Mouse (Mus musculus): ENCODE data around the gene Csrnp1. TPM values are rescaled to one million over a fixed set of nuclear protein-coding genes. Genes with fewer than 3 reads are reported as not detected.

Gene Csrnp1
- polyA plus RNA-seq, 1 experiment from 2014 or later = 1.9 TPM

GRCm38 (mm10) chr9:119981183-119982179 lies 3.0 kb downstream of the Csrnp1 start:
- Histone ChIP-seq H3K27me3 (ENCODE audit: control insufficient read depth, insufficient read depth, low read length) (no peaks in the 10 kb centered on the region), H3K36me3 (ENCODE audit: control insufficient read depth, insufficient read depth, low read length) (no peaks in the 10 kb centered on the region), H3K4me1 (ENCODE audit: control insufficient read depth, insufficient read depth, low read length) (peaks cover 60% of the 10 kb centered on the region), H3K9me3 (ENCODE audit: control insufficient read depth, low read length) (no peaks in the 10 kb centered on the region), H3K9ac (ENCODE audit: low read depth, low read length) (peak overlapping the region; percentile 51), H3K4me3 (ENCODE audit: low read length) (peak overlapping the region; percentile 68), H3K27ac (ENCODE audit: low read depth, low read length) (peak overlapping the region; percentile 94), H3K4me2 (replicated peaks; ENCODE audit: low read depth, low read length) (peak overlapping the region; percentile 87)
- peak; percentile 30 for ATAC-seq (ENCODE audit: low FRiP score, low TSS enrichment)
- 2% methylated on average over 16 of the region's 16 CpGs for WGBS

DNA sequence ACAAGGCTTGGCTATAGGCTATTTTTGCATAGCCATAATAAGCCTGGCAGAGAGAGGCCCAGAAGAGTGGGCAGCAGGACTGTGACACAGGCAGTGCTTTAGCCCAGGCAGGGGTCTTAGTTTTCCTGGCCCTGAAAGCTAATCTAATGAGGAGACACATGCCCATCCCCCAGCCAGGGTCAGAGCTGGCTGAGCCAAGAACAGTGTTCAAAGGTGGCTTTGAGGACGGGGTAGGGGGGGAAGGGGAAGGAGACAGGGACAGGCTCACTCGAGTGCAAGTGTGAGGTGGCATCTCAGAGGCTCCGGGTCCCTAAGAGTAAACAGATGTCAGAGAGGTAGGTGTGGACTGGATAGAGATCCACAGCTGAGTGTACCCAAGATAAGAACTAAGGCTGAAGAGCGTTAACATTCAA lies 3.7 kb downstream of the Csrnp1 start:
- ATAC-seq (ENCODE audit: low FRiP score, low TSS enrichment) = no peak
- Histone ChIP-seq H3K27me3 (ENCODE audit: control insufficient read depth, insufficient read depth, low read length) (no peaks in the 10 kb centered on the region), H3K9ac (ENCODE audit: low read depth, low read length) (peak overlapping the region; percentile 51; the same call in 1 of the 2 replicates), H3K36me3 (ENCODE audit: control insufficient read depth, insufficient read depth, low read length) (no peaks in the 10 kb centered on the region), H3K4me2 (replicated peaks; ENCODE audit: low read depth, low read length) (peak overlapping the region; percentile 87), H3K9me3 (ENCODE audit: control insufficient read depth, low read length) (no peaks in the 10 kb centered on the region), H3K4me3 (ENCODE audit: low read length) (peak overlapping the region; percentile 68; the same call in 1 of the 2 replicates), H3K4me1 (ENCODE audit: control insufficient read depth, insufficient read depth, low read length) (peaks cover 61% of the 10 kb centered on the region), H3K27ac (ENCODE audit: low read depth, low read length) (peak overlapping the region; percentile 94)
- WGBS = 6% methylated on average over 4 of the region's 4 CpGs

- WGBS = 63% methylated on average over 2 of the region's 2 CpGs
- Histone ChIP-seq H3K4me1 (ENCODE audit: control insufficient read depth, insufficient read depth, low read length) (peaks cover 59% of the 10 kb centered on the region), H3K36me3 (ENCODE audit: control insufficient read depth, insufficient read depth, low read length) (0 out of 2 replicates have a peak, but pooled peaks cover 4% of the 10 kb centered on the region), H3K9ac (ENCODE audit: low read depth, low read length) (no peak overlapping the region), H3K27ac (ENCODE audit: low read depth, low read length) (no peak overlapping the region), H3K9me3 (ENCODE audit: control insufficient read depth, low read length) (no peaks in the 10 kb centered on the region), H3K4me2 (replicated peaks; ENCODE audit: low read depth, low read length) (no peak overlapping the region), H3K27me3 (ENCODE audit: control insufficient read depth, insufficient read depth, low read length) (no peaks in the 10 kb centered on the region), H3K4me3 (ENCODE audit: low read length) (no peak overlapping the region)
- no peak for ATAC-seq (ENCODE audit: low FRiP score, low TSS enrichment)
Measured at GRCm38 (mm10) chr9:119979749-119980148, 4.7 kb downstream of the Csrnp1 start.

DNA sequence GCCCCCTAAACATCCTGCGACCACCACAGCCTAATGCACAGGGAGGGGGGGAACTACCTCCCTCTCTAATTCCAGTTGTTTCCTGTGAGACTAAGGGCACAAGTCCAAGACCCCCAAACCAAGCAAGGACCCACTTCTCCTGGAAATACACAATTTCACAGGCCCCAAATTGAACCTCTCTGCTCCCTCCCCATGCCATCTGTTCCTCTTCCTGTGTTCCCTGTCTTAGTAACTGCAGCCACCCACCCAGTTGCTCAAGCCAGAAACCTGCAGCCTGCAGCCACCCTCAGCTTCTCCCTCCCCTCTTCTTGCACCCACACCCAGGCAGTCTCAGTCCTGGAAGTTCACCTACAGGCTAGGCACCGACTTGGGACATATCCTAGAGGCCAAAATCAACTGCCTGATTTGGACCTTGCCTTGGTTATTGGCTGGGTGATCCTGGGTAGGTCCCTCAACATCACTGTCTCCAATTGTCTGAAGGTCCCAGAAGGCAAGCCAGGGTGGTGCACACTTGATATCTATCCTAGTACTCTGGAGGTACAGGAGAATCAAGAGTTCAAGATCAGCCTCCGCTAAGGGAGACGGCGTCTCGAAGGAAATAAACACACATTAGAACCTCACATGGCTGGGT lies 5.5 kb downstream of the Csrnp1 start:
- no peaks in the 10 kb centered on the region for H3K9me3 ChIP-seq (ENCODE audit: control insufficient read depth, low read length)
- WGBS = 78% methylated on average over 6 of the region's 6 CpGs
- H3K27me3 ChIP-seq (ENCODE audit: control insufficient read depth, insufficient read depth, low read length) = no peaks in the 10 kb centered on the region
- no peak overlapping the region for H3K27ac ChIP-seq (ENCODE audit: low read depth, low read length)
- H3K9ac ChIP-seq (ENCODE audit: low read depth, low read length) = no peak overlapping the region
- H3K4me1 ChIP-seq (ENCODE audit: control insufficient read depth, insufficient read depth, low read length) = peaks cover 52% of the 10 kb centered on the region
- H3K4me2 ChIP-seq (replicated peaks; ENCODE audit: low read depth, low read length) = no peak overlapping the region
- ATAC-seq (ENCODE audit: low FRiP score, low TSS enrichment) = no peak
- peaks cover 9% of the 10 kb centered on the region; the same call in 1 of the 2 replicates for H3K36me3 ChIP-seq (ENCODE audit: control insufficient read depth, insufficient read depth, low read length)
- H3K4me3 ChIP-seq (ENCODE audit: low read length) = no peak overlapping the region

GRCm38 (mm10) chr9:119978151-119978810 lies 6.2 kb downstream of the Csrnp1 start:
- Histone ChIP-seq H3K9me3 (ENCODE audit: control insufficient read depth, low read length) (no peaks in the 10 kb centered on the region), H3K4me2 (replicated peaks; ENCODE audit: low read depth, low read length) (peak overlapping the region; percentile 4; the same call in 1 of the 2 replicates), H3K36me3 (ENCODE audit: control insufficient read depth, insufficient read depth, low read length) (peaks cover 16% of the 10 kb centered on the region), H3K27me3 (ENCODE audit: control insufficient read depth, insufficient read depth, low read length) (no peaks in the 10 kb centered on the region), H3K4me1 (ENCODE audit: control insufficient read depth, insufficient read depth, low read length) (peaks cover 52% of the 10 kb centered on the region), H3K4me3 (ENCODE audit: low read length) (no peak overlapping the region), H3K9ac (ENCODE audit: low read depth, low read length) (no peak overlapping the region), H3K27ac (ENCODE audit: low read depth, low read length) (peak overlapping the region; percentile 24; the same call in 1 of the 2 replicates)
- WGBS = 33% methylated on average over 9 of the region's 9 CpGs
- no peak for ATAC-seq (ENCODE audit: low FRiP score, low TSS enrichment)

DNA sequence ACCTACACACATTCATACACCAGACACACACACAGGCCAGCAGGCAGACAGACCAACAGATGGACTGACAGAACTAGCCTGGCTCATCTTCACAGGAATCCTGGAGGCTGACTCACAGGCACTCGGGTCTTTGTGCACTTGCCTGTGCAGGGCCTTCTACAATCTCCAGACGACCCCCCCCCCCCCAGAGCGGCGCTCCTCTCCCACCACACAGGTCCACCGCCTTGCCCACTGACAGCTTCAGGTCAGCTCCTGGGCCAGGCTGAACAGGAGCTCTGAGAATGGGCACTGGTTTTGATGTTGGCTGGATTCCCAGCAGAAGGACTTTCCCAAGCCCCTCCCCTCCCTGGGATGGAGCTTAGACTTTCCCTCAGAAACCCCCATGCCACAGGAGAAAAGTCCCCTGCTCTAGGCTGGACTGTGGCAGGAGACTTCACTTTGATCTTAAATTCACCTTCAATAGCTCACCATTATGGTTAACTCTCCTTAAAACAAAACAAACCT lies 6.8 kb downstream of the Csrnp1 start:
- peaks cover 22% of the 10 kb centered on the region for H3K36me3 ChIP-seq (ENCODE audit: control insufficient read depth, insufficient read depth, low read length)
- no peak overlapping the region for H3K4me3 ChIP-seq (ENCODE audit: low read length)
- H3K27ac ChIP-seq (ENCODE audit: low read depth, low read length) = peak overlapping the region; percentile 24; the same call in 1 of the 2 replicates
- H3K9me3 ChIP-seq (ENCODE audit: control insufficient read depth, low read length) = no peaks in the 10 kb centered on the region
- no peak for ATAC-seq (ENCODE audit: low FRiP score, low TSS enrichment)
- H3K9ac ChIP-seq (ENCODE audit: low read depth, low read length) = no peak overlapping the region
- H3K4me2 ChIP-seq (replicated peaks; ENCODE audit: low read depth, low read length) = peak overlapping the region; percentile 4; the same call in 1 of the 2 replicates
- H3K4me1 ChIP-seq (ENCODE audit: control insufficient read depth, insufficient read depth, low read length) = peaks cover 51% of the 10 kb centered on the region
- 23% methylated on average over 4 of the region's 5 CpGs for WGBS
- no peaks in the 10 kb centered on the region for H3K27me3 ChIP-seq (ENCODE audit: control insufficient read depth, insufficient read depth, low read length)

- ATAC-seq (ENCODE audit: low FRiP score, low TSS enrichment) = no peak
- Histone ChIP-seq H3K4me1 (ENCODE audit: control insufficient read depth, insufficient read depth, low read length) (peaks cover 44% of the 10 kb centered on the region), H3K9ac (ENCODE audit: low read depth, low read length) (0 out of 2 replicates have a peak overlapping the region, but pooled peaks have one; percentile 23), H3K36me3 (ENCODE audit: control insufficient read depth, insufficient read depth, low read length) (peaks cover 27% of the 10 kb centered on the region), H3K4me3 (ENCODE audit: low read length) (no peak overlapping the region), H3K9me3 (ENCODE audit: control insufficient read depth, low read length) (no peaks in the 10 kb centered on the region), H3K27ac (ENCODE audit: low read depth, low read length) (no peak overlapping the region), H3K4me2 (replicated peaks; ENCODE audit: low read depth, low read length) (peak overlapping the region; percentile 15; the same call in 1 of the 2 replicates), H3K27me3 (ENCODE audit: control insufficient read depth, insufficient read depth, low read length) (no peaks in the 10 kb centered on the region)
- WGBS = 26% methylated on average over 17 of the region's 17 CpGs
Measured at GRCm38 (mm10) chr9:119976704-119977556, 7.5 kb downstream of the Csrnp1 start.

- Histone ChIP-seq H3K4me3 (ENCODE audit: low read length) (no peak overlapping the region), H3K4me2 (replicated peaks; ENCODE audit: low read depth, low read length) (no peak overlapping the region), H3K9ac (ENCODE audit: low read depth, low read length) (no peak overlapping the region), H3K4me1 (ENCODE audit: control insufficient read depth, insufficient read depth, low read length) (peaks cover 33% of the 10 kb centered on the region), H3K36me3 (ENCODE audit: control insufficient read depth, insufficient read depth, low read length) (peaks cover 35% of the 10 kb centered on the region), H3K27ac (ENCODE audit: low read depth, low read length) (no peak overlapping the region), H3K9me3 (ENCODE audit: control insufficient read depth, low read length) (no peaks in the 10 kb centered on the region), H3K27me3 (ENCODE audit: control insufficient read depth, insufficient read depth, low read length) (no peaks in the 10 kb centered on the region)
- WGBS = 93% methylated on average over 4 of the region's 4 CpGs
- ATAC-seq (ENCODE audit: low FRiP score, low TSS enrichment) = no peak
Measured at GRCm38 (mm10) chr9:119975286-119975685, 9.2 kb downstream of the Csrnp1 start.

All from kidney, embryonic 14.5 days (tissue).